Comparison of ENCODE assay signal across 8 mouse cellular contexts in genomic region chr2:30474776-30475175, GRCm38 (mm10). TPM values are rescaled to one million over a fixed set of nuclear protein-coding genes. Genes with fewer than 3 reads are reported as not detected.
A peak's percentile ranks its signal among the peaks of the same experiment; 100 is the strongest.
DNase-seq lines count a peak whose midpoint lies in the region; ATAC-seq and TF ChIP-seq lines count a peak whose summit lies in the region.

No protein-coding gene starts in this region.

- no peak for DNase-seq in heart, postnatal 0 days (ENCODE audit: low spot score)
- DNase-seq in heart, adult 8-10 months (ENCODE audit: low spot score) = no peak
- no peak for DNase-seq in urinary bladder, adult 2 months (ENCODE audit: low spot score)
- no peak for DNase-seq in testis, postnatal 10 days (ENCODE audit: low spot score)
- no peak for DNase-seq in frontal cortex, postnatal 36 days (ENCODE audit: low spot score in 2 of 2)

- H3K36me3 ChIP-seq in heart, postnatal 0 days (replicated peaks; ENCODE audit: control insufficient read depth, insufficient read depth, low read length) = no peaks in the 10 kb centered on the region
- H3K36me3 ChIP-seq in embryonic facial prominence, embryonic 13.5 days = no peaks in the 10 kb centered on the region
- no peaks in the 10 kb centered on the region for H3K36me3 ChIP-seq in intestine, embryonic 16.5 days (ENCODE audit: control insufficient read depth, insufficient read depth, low read length)
- no peaks in the 10 kb centered on the region for H3K36me3 ChIP-seq in myocyte (ENCODE audit: control insufficient read depth, insufficient read depth)

- no peaks in the 10 kb centered on the region for H3K9me3 ChIP-seq in heart, postnatal 0 days (replicated peaks; ENCODE audit: control insufficient read depth, low read length)
- H3K9me3 ChIP-seq in embryonic facial prominence, embryonic 13.5 days = no peaks in the 10 kb centered on the region
- H3K9me3 ChIP-seq in intestine, embryonic 16.5 days (ENCODE audit: control insufficient read depth, low read length) = no peaks in the 10 kb centered on the region

- no peaks in the 10 kb centered on the region for H3K27me3 ChIP-seq in heart, postnatal 0 days (ENCODE audit: control insufficient read depth, insufficient read depth, low read length)
- no peaks in the 10 kb centered on the region for H3K27me3 ChIP-seq in embryonic facial prominence, embryonic 13.5 days
- no peaks in the 10 kb centered on the region for H3K27me3 ChIP-seq in intestine, embryonic 16.5 days (replicated peaks; ENCODE audit: control insufficient read depth, insufficient read depth, low read length)
- H3K27me3 ChIP-seq in myocyte (ENCODE audit: control insufficient read depth, insufficient read depth, insufficient read length) = no peaks in the 10 kb centered on the region

- H3K4me3 ChIP-seq in heart, postnatal 0 days (ENCODE audit: low read depth, low read length) = peak overlapping the region; percentile 85
- H3K4me3 ChIP-seq in embryonic facial prominence, embryonic 13.5 days = peak overlapping the region; percentile 99
- H3K4me3 ChIP-seq in intestine, embryonic 16.5 days (ENCODE audit: low read length) = peak overlapping the region; percentile 88
- H3K4me3 ChIP-seq in myocyte = peak overlapping the region; percentile 68

- WGBS in heart, postnatal 0 days = 35% methylated on average over 4 of the region's 4 CpGs
- 25% methylated on average over 4 of the region's 4 CpGs for WGBS in embryonic facial prominence, embryonic 13.5 days
- WGBS in intestine, embryonic 16.5 days = 39% methylated on average over 4 of the region's 4 CpGs

- ATAC-seq in heart, postnatal 0 days (ENCODE audit: insufficient read depth, low read depth) = no peak
- no peak for ATAC-seq in embryonic facial prominence, embryonic 13.5 days (ENCODE audit: insufficient number of reproducible peaks, insufficient read depth, low FRiP score, low TSS enrichment, low read depth)
- ATAC-seq in intestine, embryonic 16.5 days = no peak

- TF ChIP-seq POLR2A in myocyte (IDR thresholded peaks at IDR 0.05; ENCODE audit: insufficient read length, low read depth) = no peak

- no peak for TF ChIP-seq EP300 in heart, postnatal 0 days (IDR thresholded peaks at IDR 0.05; ENCODE audit: low read depth)

- 0 out of 2 replicates have a peak overlapping the region, but pooled peaks have one; percentile 9 for H3K9ac ChIP-seq in heart, postnatal 0 days (replicated peaks; ENCODE audit: low read depth, low read length)
- peak overlapping the region; percentile 61 for H3K9ac ChIP-seq in embryonic facial prominence, embryonic 13.5 days
- H3K9ac ChIP-seq in intestine, embryonic 16.5 days (ENCODE audit: low read depth, low read length) = peak overlapping the region; percentile 95

- peaks cover 10% of the 10 kb centered on the region for H3K4me1 ChIP-seq in heart, postnatal 0 days (ENCODE audit: control insufficient read depth, insufficient read depth)
- peaks cover 26% of the 10 kb centered on the region for H3K4me1 ChIP-seq in embryonic facial prominence, embryonic 13.5 days
- H3K4me1 ChIP-seq in intestine, embryonic 16.5 days (ENCODE audit: control insufficient read depth, insufficient read depth, low read length) = peaks cover 9% of the 10 kb centered on the region; the same call in 1 of the 2 replicates

- no peak overlapping the region for H3K27ac ChIP-seq in heart, postnatal 0 days (ENCODE audit: low read depth)
- H3K27ac ChIP-seq in embryonic facial prominence, embryonic 13.5 days = no peak overlapping the region
- no peak overlapping the region for H3K27ac ChIP-seq in intestine, embryonic 16.5 days (ENCODE audit: low read length)

- H3K79me2 ChIP-seq in myocyte (ENCODE audit: control insufficient read depth, insufficient read depth) = no peaks in the 10 kb centered on the region

- no peak for TF ChIP-seq CTCF in heart, postnatal 0 days (IDR thresholded peaks at IDR 0.05; ENCODE audit: low read depth)

- H3ac ChIP-seq in myocyte (ENCODE audit: control insufficient read depth, insufficient read length) = no peak overlapping the region

- H3K4me2 ChIP-seq in heart, postnatal 0 days (ENCODE audit: low read depth, low read length) = peak overlapping the region; percentile 96
- peak overlapping the region; percentile 96 for H3K4me2 ChIP-seq in embryonic facial prominence, embryonic 13.5 days
- H3K4me2 ChIP-seq in intestine, embryonic 16.5 days (ENCODE audit: low read depth, low read length) = peak overlapping the region; percentile 100
- peak overlapping the region; percentile 83 for H3K4me2 ChIP-seq in myocyte (ENCODE audit: low read depth)

TF ChIP-seq in myocyte, 11 proteins besides CTCF, POLR2A, EP300 and RAD21:
- no peak for TF ChIP-seq SRF (IDR thresholded peaks at IDR 0.05; ENCODE audit: control insufficient read depth, insufficient read length, low read depth)
- no peak for TF ChIP-seq TCF3 (IDR thresholded peaks at IDR 0.05; ENCODE audit: insufficient read length, low read depth)
- TF ChIP-seq MYOG (IDR thresholded peaks at IDR 0.05; ENCODE audit: control insufficient read depth in 1 of 3, insufficient read depth in 1 of 3, insufficient read length in 2 of 3, low read depth in 2 of 3) = no peak
- TF ChIP-seq CEBPB (IDR thresholded peaks at IDR 0.05; ENCODE audit: insufficient read depth, poor library complexity, severe bottlenecking) = no peak
- no peak for TF ChIP-seq REST (IDR thresholded peaks at IDR 0.05; ENCODE audit: insufficient read depth, insufficient read length)
- TF ChIP-seq POLR2AphosphoS2 (IDR thresholded peaks at IDR 0.05; ENCODE audit: insufficient read length, low read depth) = no peak
- TF ChIP-seq MYOD1 (IDR thresholded peaks at IDR 0.05; ENCODE audit: control insufficient read depth in 1 of 3, insufficient read length in 2 of 3, low read depth in 2 of 3) = no peak
- TF ChIP-seq TCF12 (IDR thresholded peaks at IDR 0.05; ENCODE audit: insufficient read depth, poor library complexity, severe bottlenecking) = no peak
- TF ChIP-seq E2F4 (IDR thresholded peaks at IDR 0.05; ENCODE audit: insufficient read depth) = no peak
- no peak for TF ChIP-seq USF1 (IDR thresholded peaks at IDR 0.05; ENCODE audit: low read depth)
- no peak for TF ChIP-seq MAX (IDR thresholded peaks at IDR 0.05; ENCODE audit: low read depth)

RNA-seq across cellular contexts. Expression of gene Ier5l, which starts 0.8 kb away (rescaled TPM):
- total RNA-seq in heart, postnatal 0 days (2014; rRNA removed; ENCODE audit: low replicate concordance) = 12.4 and 12.5 TPM in 2 replicates
- 0.94 and 1.2 TPM in 2 replicates for polyA plus RNA-seq in heart, postnatal 0 days (2015; fragmentation: Nextera tagmentation; extraction: Ambion mirVana)
- 1 to 10 TPM; 2.4 to 5.0 (median 4.3) TPM for total RNA-seq in heart, adult 8-10 months (2022)
- 3.5 and 4.0 TPM in 2 replicates for polyA plus RNA-seq in embryonic facial prominence, embryonic 13.5 days (2015; fragmentation: Nextera tagmentation; extraction: Ambion mirVana)
- polyA plus RNA-seq in intestine, embryonic 16.5 days (2015; fragmentation: Nextera tagmentation; extraction: Ambion mirVana) = 0.61 and 0.75 TPM in 2 replicates
- 20.5 TPM for polyA plus RNA-seq in myocyte (2012; fragmentation: generic; extraction: Trizol)
- 10.7 and 11.0 TPM in 2 replicates for polyA plus RNA-seq in urinary bladder, adult 2 months (2012; rRNA removed)

RNA-seq across cellular contexts. Expression of gene Ptpa, which starts 58.9 kb away (rescaled TPM):
- total RNA-seq in heart, postnatal 0 days (2014; rRNA removed; ENCODE audit: low replicate concordance) = 109 and 112 TPM in 2 replicates
- 92.4 TPM in 2 replicates for polyA plus RNA-seq in heart, postnatal 0 days (2015; fragmentation: Nextera tagmentation; extraction: Ambion mirVana)
- total RNA-seq in heart, adult 8-10 months (2022) = 100 to 1,000 TPM in 1 of 4 experiments, 10 to 100 TPM in 3; 74.6 to 100 (median 83.0) TPM
- 150 and 163 TPM in 2 replicates for polyA plus RNA-seq in embryonic facial prominence, embryonic 13.5 days (2015; fragmentation: Nextera tagmentation; extraction: Ambion mirVana)
- 120 and 132 TPM in 2 replicates for polyA plus RNA-seq in intestine, embryonic 16.5 days (2015; fragmentation: Nextera tagmentation; extraction: Ambion mirVana)
- polyA plus RNA-seq in myocyte (2012; fragmentation: generic; extraction: Trizol) = 151 TPM
- polyA plus RNA-seq in urinary bladder, adult 2 months (2012; rRNA removed) = 90.0 and 93.9 TPM in 2 replicates

RNA-seq across cellular contexts. Expression of gene Crat, which starts 59.2 kb away (rescaled TPM):
- 351 and 413 TPM in 2 replicates for total RNA-seq in heart, postnatal 0 days (2014; rRNA removed; ENCODE audit: low replicate concordance)
- 263 and 266 TPM in 2 replicates for polyA plus RNA-seq in heart, postnatal 0 days (2015; fragmentation: Nextera tagmentation; extraction: Ambion mirVana)
- 100 to 1,000 TPM; 490 to 636 (median 559) TPM for total RNA-seq in heart, adult 8-10 months (2022)
- polyA plus RNA-seq in embryonic facial prominence, embryonic 13.5 days (2015; fragmentation: Nextera tagmentation; extraction: Ambion mirVana) = 22.5 and 25.0 TPM in 2 replicates
- 25.9 and 29.4 TPM in 2 replicates for polyA plus RNA-seq in intestine, embryonic 16.5 days (2015; fragmentation: Nextera tagmentation; extraction: Ambion mirVana)
- polyA plus RNA-seq in myocyte (2012; fragmentation: generic; extraction: Trizol) = 42.2 TPM
- 27.3 and 38.1 TPM in 2 replicates for polyA plus RNA-seq in urinary bladder, adult 2 months (2012; rRNA removed)

Comparison
In these comparisons a context has a peak if more than half of its experiments do, and no peak if none do; other contexts are left out.
1. H3K9ac ChIP-seq: peak in every context shown above with its lines; median percentile 95 in intestine, embryonic 16.5 days; 61 in embryonic facial prominence, embryonic 13.5 days; 9 in heart, postnatal 0 days.